Mouse (Mus musculus): ENCODE results near the gene Psma4. TPM values are rescaled to one million over a fixed set of nuclear protein-coding genes. Genes with fewer than 3 reads are reported as not detected.
"Not testable (repeated sequence)": the region's sequence is repeated elsewhere in the genome, so short reads cannot be mapped to it uniquely, and the experiment has no call there.

The Psma4 gene
- total RNA-seq, 1 experiment: 297 TPM

- DNase-seq (ENCODE audit: low read depth, low spot score): no peak
- Histone ChIP-seq H3K9me3 (ENCODE audit: control insufficient read depth, insufficient read depth, low read depth, low read length) (no peaks in the 10 kb centered on the region), H3K4me3 (ENCODE audit: insufficient read depth in 1 of 2, low read depth in 1 of 2, low read length in 2 of 2, poor library complexity in 1 of 2, severe bottlenecking in 1 of 2) (peak overlapping the region; percentile 39 to 57), H3K27ac (ENCODE audit: insufficient read depth, low read depth, low read length, poor library complexity, severe bottlenecking) (no peak overlapping the region), H3K36me3 (ENCODE audit: control insufficient read depth, insufficient read depth, low read length, poor library complexity, severe bottlenecking) (no peaks in the 10 kb centered on the region), H3K9ac (ENCODE audit: insufficient read depth, low read depth, low read length, poor library complexity, severe bottlenecking) (peak overlapping the region; percentile 54), H3K4me1 (ENCODE audit: control insufficient read depth in 2 of 2, insufficient read depth in 2 of 2, low read length in 2 of 2, poor library complexity in 1 of 2) (peaks cover 0 to 1% of the 10 kb centered on the region in 2 experiments; a peak in 1 of 4 replicates)
- in situ Hi-C loops (cut with MboI; ENCODE audit: low sequenced_read_pairs in 2 of 2, unreplicated experiment in 2 of 2): loop anchor here in 1 of 2 experiments (25.0 kb wide), 1 partner anchor 166 kb away; no protein-coding TSS in a partner anchor
- TF ChIP-seq HCFC1 (IDR thresholded peaks at IDR 0.05; ENCODE audit: borderline replicate concordance, insufficient read depth, low read length) (no peak), ZC3H11A (IDR thresholded peaks at IDR 0.05; ENCODE audit: borderline replicate concordance, low read depth, low read length) (no peak), MAFK (IDR thresholded peaks at IDR 0.05; ENCODE audit: insufficient read depth, low read depth, low read length) (no peak), CHD2 (IDR thresholded peaks at IDR 0.05; ENCODE audit: low read depth, low read length) (no peak), ZNF384 (IDR thresholded peaks at IDR 0.05; ENCODE audit: low read depth, low read length) (no peak)
Observed at GRCm38 (mm10) chr9:54946256-54946655, 4.3 kb upstream of the Psma4 start.

DNA sequence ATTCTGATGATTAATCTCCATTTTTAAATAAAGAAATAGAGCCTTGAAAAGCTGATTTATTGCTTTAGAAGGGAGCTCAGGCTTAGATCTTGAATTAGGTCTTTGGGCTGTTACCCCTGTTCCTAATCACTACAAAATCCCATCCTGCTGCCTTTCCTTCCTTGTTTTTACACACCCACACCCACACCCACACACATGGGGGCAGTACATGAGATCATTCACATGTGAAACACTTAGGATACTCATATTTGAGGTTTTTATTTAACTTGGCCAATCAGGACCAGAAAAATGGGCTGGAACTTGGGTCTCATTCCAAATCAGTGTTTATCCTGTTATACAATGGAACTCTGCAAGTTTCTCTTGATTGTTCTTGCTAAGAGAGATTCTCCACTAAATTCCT, 1.1 kb upstream of the Psma4 start:
- no peak for TF ChIP-seq HCFC1 (IDR thresholded peaks at IDR 0.05; ENCODE audit: borderline replicate concordance, insufficient read depth, low read length)
- no peak for TF ChIP-seq MAFK (IDR thresholded peaks at IDR 0.05; ENCODE audit: insufficient read depth, low read depth, low read length)
- no peak for TF ChIP-seq ZC3H11A (IDR thresholded peaks at IDR 0.05; ENCODE audit: borderline replicate concordance, low read depth, low read length)
- no peak for TF ChIP-seq CHD2 (IDR thresholded peaks at IDR 0.05; ENCODE audit: low read depth, low read length)
- TF ChIP-seq ZNF384 (IDR thresholded peaks at IDR 0.05; ENCODE audit: low read depth, low read length): no peak
- peaks cover 17% of the 10 kb centered on the region for H3K36me3 ChIP-seq (ENCODE audit: control insufficient read depth, insufficient read depth, low read length, poor library complexity, severe bottlenecking)
- H3K4me3 ChIP-seq (ENCODE audit: insufficient read depth in 1 of 2, low read depth in 1 of 2, low read length in 2 of 2, poor library complexity in 1 of 2, severe bottlenecking in 1 of 2): no peak overlapping the region
- H3K4me1 ChIP-seq (ENCODE audit: control insufficient read depth in 2 of 2, insufficient read depth in 2 of 2, low read length in 2 of 2, poor library complexity in 1 of 2): peaks cover 1 to 2% of the 10 kb centered on the region in 2 experiments; a peak in 1 of 4 replicates
- no peaks in the 10 kb centered on the region for H3K9me3 ChIP-seq (ENCODE audit: control insufficient read depth, insufficient read depth, low read depth, low read length)
- no peak for DNase-seq (ENCODE audit: low read depth, low spot score)
- in situ Hi-C loops (cut with MboI; ENCODE audit: low sequenced_read_pairs in 2 of 2, unreplicated experiment in 2 of 2): loop anchor here in 1 of 2 experiments (25.0 kb wide), 1 partner anchor 163 kb away; no protein-coding TSS in a partner anchor
- H3K27ac ChIP-seq (ENCODE audit: insufficient read depth, low read depth, low read length, poor library complexity, severe bottlenecking): no peak overlapping the region
- H3K9ac ChIP-seq (ENCODE audit: insufficient read depth, low read depth, low read length, poor library complexity, severe bottlenecking): no peak overlapping the region

DNA sequence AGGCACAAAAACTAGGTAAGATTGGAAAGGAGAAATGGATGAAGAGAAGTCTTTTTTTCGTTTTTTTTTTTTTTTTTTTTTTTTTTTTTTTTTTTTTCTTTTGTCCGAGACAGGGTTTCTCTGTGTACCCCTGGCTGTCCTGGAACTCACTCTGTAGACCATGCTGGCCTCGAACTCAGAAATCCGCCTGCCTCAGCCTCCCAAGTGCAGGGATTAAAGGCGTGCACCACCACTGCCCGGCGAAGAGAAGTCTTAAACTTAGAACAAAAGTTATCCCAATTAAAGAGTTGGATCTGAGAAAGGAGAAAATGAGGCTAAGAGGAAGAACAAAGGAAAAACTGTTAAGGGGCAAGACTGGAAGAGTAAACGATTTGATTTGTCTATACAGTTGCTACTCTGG, 428 bp upstream of the Psma4 start:
- Histone ChIP-seq H3K36me3 (ENCODE audit: control insufficient read depth, insufficient read depth, low read length, poor library complexity, severe bottlenecking) (peaks cover 19% of the 10 kb centered on the region), H3K4me3 (ENCODE audit: insufficient read depth in 1 of 2, low read depth in 1 of 2, low read length in 2 of 2, poor library complexity in 1 of 2, severe bottlenecking in 1 of 2) (peak overlapping the region; percentile 47 to 96), H3K9ac (ENCODE audit: insufficient read depth, low read depth, low read length, poor library complexity, severe bottlenecking) (peak overlapping the region; percentile 26; the same call in 1 of the 2 replicates)
- H3K27ac ChIP-seq (ENCODE audit: insufficient read depth, low read depth, low read length, poor library complexity, severe bottlenecking); DNase-seq (ENCODE audit: low read depth, low spot score); H3K4me1 ChIP-seq (ENCODE audit: control insufficient read depth in 2 of 2, insufficient read depth in 2 of 2, low read length in 2 of 2, poor library complexity in 1 of 2); H3K9me3 ChIP-seq (ENCODE audit: control insufficient read depth, insufficient read depth, low read depth, low read length); in situ Hi-C loops (cut with MboI; ENCODE audit: low sequenced_read_pairs in 2 of 2, unreplicated experiment in 2 of 2): not testable (repeated sequence)

GRCm38 (mm10) chr9:54961059-54961458, 10.5 kb downstream of the Psma4 start:
- Histone ChIP-seq H3K4me1 (ENCODE audit: control insufficient read depth in 2 of 2, insufficient read depth in 2 of 2, low read length in 2 of 2, poor library complexity in 1 of 2) (no peaks in the 10 kb centered on the region), H3K9ac (ENCODE audit: insufficient read depth, low read depth, low read length, poor library complexity, severe bottlenecking) (no peak overlapping the region), H3K27ac (ENCODE audit: insufficient read depth, low read depth, low read length, poor library complexity, severe bottlenecking) (no peak overlapping the region), H3K4me3 (ENCODE audit: insufficient read depth in 1 of 2, low read depth in 1 of 2, low read length in 2 of 2, poor library complexity in 1 of 2, severe bottlenecking in 1 of 2) (no peak overlapping the region), H3K36me3 (ENCODE audit: control insufficient read depth, insufficient read depth, low read length, poor library complexity, severe bottlenecking) (peaks cover 18% of the 10 kb centered on the region), H3K9me3 (ENCODE audit: control insufficient read depth, insufficient read depth, low read depth, low read length) (no peaks in the 10 kb centered on the region)
- no peak for TF ChIP-seq ZC3H11A (IDR thresholded peaks at IDR 0.05; ENCODE audit: borderline replicate concordance, low read depth, low read length)
- no peak for TF ChIP-seq CHD2 (IDR thresholded peaks at IDR 0.05; ENCODE audit: low read depth, low read length)
- no peak for TF ChIP-seq ZNF384 (IDR thresholded peaks at IDR 0.05; ENCODE audit: low read depth, low read length)
- no peak for TF ChIP-seq MAFK (IDR thresholded peaks at IDR 0.05; ENCODE audit: insufficient read depth, low read depth, low read length)
- no peak for TF ChIP-seq HCFC1 (IDR thresholded peaks at IDR 0.05; ENCODE audit: borderline replicate concordance, insufficient read depth, low read length)
- no peak for DNase-seq (ENCODE audit: low read depth, low spot score)
- in situ Hi-C loops (cut with MboI; ENCODE audit: low sequenced_read_pairs in 2 of 2, unreplicated experiment in 2 of 2): no loop called here

GRCm38 (mm10) chr9:54963669-54964068, 13.1 kb downstream of the Psma4 start:
- Histone ChIP-seq H3K9ac (ENCODE audit: insufficient read depth, low read depth, low read length, poor library complexity, severe bottlenecking) (no peak overlapping the region), H3K4me3 (ENCODE audit: insufficient read depth in 1 of 2, low read depth in 1 of 2, low read length in 2 of 2, poor library complexity in 1 of 2, severe bottlenecking in 1 of 2) (no peak overlapping the region), H3K27ac (ENCODE audit: insufficient read depth, low read depth, low read length, poor library complexity, severe bottlenecking) (no peak overlapping the region), H3K4me1 (ENCODE audit: control insufficient read depth in 2 of 2, insufficient read depth in 2 of 2, low read length in 2 of 2, poor library complexity in 1 of 2) (no peaks in the 10 kb centered on the region), H3K36me3 (ENCODE audit: control insufficient read depth, insufficient read depth, low read length, poor library complexity, severe bottlenecking) (peaks cover 2% of the 10 kb centered on the region), H3K9me3 (ENCODE audit: control insufficient read depth, insufficient read depth, low read depth, low read length) (no peaks in the 10 kb centered on the region)
- in situ Hi-C loops (cut with MboI; ENCODE audit: low sequenced_read_pairs in 2 of 2, unreplicated experiment in 2 of 2): no loop called here
- DNase-seq (ENCODE audit: low read depth, low spot score): no peak
- TF ChIP-seq CHD2 (IDR thresholded peaks at IDR 0.05; ENCODE audit: low read depth, low read length) (no peak), ZNF384 (IDR thresholded peaks at IDR 0.05; ENCODE audit: low read depth, low read length) (no peak), ZC3H11A (IDR thresholded peaks at IDR 0.05; ENCODE audit: borderline replicate concordance, low read depth, low read length) (no peak), HCFC1 (IDR thresholded peaks at IDR 0.05; ENCODE audit: borderline replicate concordance, insufficient read depth, low read length) (no peak), MAFK (IDR thresholded peaks at IDR 0.05; ENCODE audit: insufficient read depth, low read depth, low read length) (no peak)

All from ES-E14 (cell line).